In genomic region chr14:60015891-60016290, GRCm38 (mm10) we compare ENCODE assay signal across 8 mouse cellular contexts.
DNase-seq lines count a peak whose midpoint lies in the region; ATAC-seq and TF ChIP-seq lines count a peak whose summit lies in the region.

No protein-coding gene starts in this region.

- H3K4me3 ChIP-seq in heart, embryonic 12.5 days, result no peak overlapping the region
- no peak overlapping the region for H3K4me3 ChIP-seq in kidney, adult 2 months (ENCODE audit: insufficient read depth, low read depth, low read length)
- no peak overlapping the region for H3K4me3 ChIP-seq in limb, embryonic 10.5 days
- no peak overlapping the region for H3K4me3 ChIP-seq in midbrain, embryonic 15.5 days

- peak; percentile 94 for TF ChIP-seq CTCF in kidney, adult 2 months (conservative IDR thresholded peaks at IDR 0.05; ENCODE audit: insufficient read depth, insufficient read length, low read depth, low read length)

- H3K27me3 ChIP-seq in heart, embryonic 12.5 days (replicated peaks), result peaks cover 8% of the 10 kb centered on the region
- no peaks in the 10 kb centered on the region for H3K27me3 ChIP-seq in kidney, adult 2 months (replicated peaks; ENCODE audit: control insufficient read depth, insufficient read depth, low read length)
- H3K27me3 ChIP-seq in limb, embryonic 10.5 days (ENCODE audit: low read depth, poor library complexity, severe bottlenecking), result no peaks in the 10 kb centered on the region
- H3K27me3 ChIP-seq in midbrain, embryonic 15.5 days (replicated peaks), result no peaks in the 10 kb centered on the region

- 32% methylated on average over 4 of the region's 4 CpGs for WGBS in heart, embryonic 12.5 days
- WGBS in kidney, adult 2 months, result 29% methylated on average over 4 of the region's 4 CpGs
- WGBS in limb, embryonic 10.5 days, result 39% methylated on average over 4 of the region's 4 CpGs
- 30% methylated on average over 4 of the region's 4 CpGs for WGBS in midbrain, embryonic 15.5 days

- no peak overlapping the region for H3K27ac ChIP-seq in heart, embryonic 12.5 days (ENCODE audit: poor library complexity, severe bottlenecking)
- H3K27ac ChIP-seq in kidney, adult 2 months (ENCODE audit: insufficient read depth, low read depth, low read length), result no peak overlapping the region
- H3K27ac ChIP-seq in limb, embryonic 10.5 days, result no peak overlapping the region
- no peak overlapping the region for H3K27ac ChIP-seq in midbrain, embryonic 15.5 days

- no peaks in the 10 kb centered on the region for H3K36me3 ChIP-seq in heart, embryonic 12.5 days
- no peaks in the 10 kb centered on the region for H3K36me3 ChIP-seq in kidney, adult 2 months (ENCODE audit: control insufficient read depth, insufficient read depth, low read length)
- no peaks in the 10 kb centered on the region for H3K36me3 ChIP-seq in limb, embryonic 10.5 days
- H3K36me3 ChIP-seq in midbrain, embryonic 15.5 days (replicated peaks), result peaks cover 7% of the 10 kb centered on the region; the same call in 1 of the 2 replicates

- no peaks in the 10 kb centered on the region for H3K9me3 ChIP-seq in heart, embryonic 12.5 days (replicated peaks)
- no peaks in the 10 kb centered on the region for H3K9me3 ChIP-seq in limb, embryonic 10.5 days (replicated peaks)
- H3K9me3 ChIP-seq in midbrain, embryonic 15.5 days, result no peaks in the 10 kb centered on the region

- no peak overlapping the region for H3K4me2 ChIP-seq in heart, embryonic 12.5 days
- no peak overlapping the region for H3K4me2 ChIP-seq in midbrain, embryonic 15.5 days

- no peaks in the 10 kb centered on the region for H3K4me1 ChIP-seq in heart, embryonic 12.5 days (replicated peaks)
- H3K4me1 ChIP-seq in kidney, adult 2 months (ENCODE audit: control insufficient read depth, insufficient read depth, low read length), result no peaks in the 10 kb centered on the region
- no peaks in the 10 kb centered on the region for H3K4me1 ChIP-seq in limb, embryonic 10.5 days
- H3K4me1 ChIP-seq in midbrain, embryonic 15.5 days, result no peaks in the 10 kb centered on the region

- no peak for ATAC-seq in heart, embryonic 12.5 days (ENCODE audit: insufficient number of reproducible peaks, low FRiP score)
- peak; percentile 96 for ATAC-seq in common myeloid progenitor, adult 5-6 weeks (replicated peaks; ENCODE audit: low read depth, poor library complexity, severe bottlenecking)
- peak; percentile 95 for ATAC-seq in midbrain, embryonic 15.5 days (replicated peaks)

- peak; percentile 76 for DNase-seq in heart, adult 11 months
- DNase-seq in gastrocnemius, postnatal 14 days, result peak; percentile 69
- peak; percentile 73 for DNase-seq in kidney, adult 2 months
- peak; percentile 90 for DNase-seq in limb, embryonic 10.5 days (ENCODE audit: low spot score)
- peak; percentile 29 to 54 for DNase-seq in spleen, postnatal 14 days (ENCODE audit: low spot score in 2 of 2)

- intact Hi-C loops in gastrocnemius, postnatal 14 days (cut with DNase I; ENCODE audit: low total_unique reads), result no loop called here

- H3K9ac ChIP-seq in heart, embryonic 12.5 days, result no peak overlapping the region
- H3K9ac ChIP-seq in midbrain, embryonic 15.5 days, result no peak overlapping the region

- no peak for TF ChIP-seq POLR2A in kidney, adult 2 months (IDR thresholded peaks at IDR 0.05; ENCODE audit: low read depth, low read length)
